Mouse (Mus musculus) ES-Bruce4 (cell line): ENCODE data around the gene Ankrd28. TPM values are rescaled to one million over a fixed set of nuclear protein-coding genes. Genes with fewer than 3 reads are reported as not detected.
A peak's percentile ranks its signal among the peaks of the same experiment; 100 is the strongest.

ENCODE experiments used
- H3K27ac ChIP-seq: 2 replicates; pipeline ENCODE4 v1.5.1; 2012; ENCODE audit warnings: low read length, inconsistent platforms; ENCODE audit not compliant: insufficient read depth
- H3K27me3 ChIP-seq: 2 replicates; pipeline ENCODE4 v1.6.1; 2012; ENCODE audit warnings: mild to moderate bottlenecking, low read length, inconsistent platforms; ENCODE audit not compliant: control insufficient read depth, poor library complexity, insufficient read depth, severe bottlenecking
- H3K36me3 ChIP-seq: 2 replicates; pipeline ENCODE4 v1.6.1; 2012; ENCODE audit warnings: inconsistent platforms, mild to moderate bottlenecking, low read length, moderate library complexity; ENCODE audit not compliant: control insufficient read depth, poor library complexity, insufficient read depth, severe bottlenecking
- H3K4me1 ChIP-seq: one replicate; pipeline ENCODE4 v1.8.1; 2011; ENCODE audit warnings: low read length; ENCODE audit not compliant: control insufficient read depth, insufficient read depth
- H3K4me3 ChIP-seq: 2 replicates; pipeline ENCODE4 v1.5.1; 2011; ENCODE audit warnings: low read depth, mild to moderate bottlenecking, low read length
- H3K9ac ChIP-seq: 2 replicates; pipeline ENCODE4 v1.6.1; 2012; ENCODE audit warnings: low read depth, mild to moderate bottlenecking, inconsistent platforms; ENCODE audit not compliant: poor library complexity, severe bottlenecking
- H3K9me3 ChIP-seq: replicated peaks from 2 replicates; pipeline ENCODE4 v1.6.1; 2012; ENCODE audit warnings: mild to moderate bottlenecking, low read length, inconsistent platforms; ENCODE audit not compliant: control insufficient read depth, poor library complexity, insufficient read depth, severe bottlenecking
- CTCF ChIP-seq: IDR thresholded peaks from one replicate; pipeline ENCODE4 v1.8.1; 2011; ENCODE audit warnings: low read depth, low read length
- EP300 ChIP-seq: IDR thresholded peaks from 2 replicates; pipeline ENCODE4 v1.6.1; 2011; ENCODE audit warnings: low read depth, low read length; ENCODE audit not compliant: insufficient read depth
- POLR2A ChIP-seq: IDR thresholded peaks from one replicate; pipeline ENCODE4 v1.8.1; 2011; ENCODE audit warnings: low read length; ENCODE audit not compliant: insufficient read depth
- polyA plus RNA-seq: library from polyadenylated mRNA; stranded (reverse); fragments of >200 nt; gene quantifications from 2 replicates; pipeline ENCODE4 v1.2.4, GENCODE M21; 2011; ENCODE audit warnings: low read depth; ENCODE audit not compliant: missing spikeins, insufficient read depth, insufficient read length

The Ankrd28 gene
- polyA plus RNA-seq, 1 experiment = 104 TPM

GRCm38 (mm10) chr14:31651206-31651605 lies 179.2 kb downstream of the Ankrd28 start:
- Histone ChIP-seq H3K9ac (no peak overlapping the region), H3K9me3 (no peaks in the 10 kb centered on the region; the same call in 1 of the 2 replicates), H3K4me3 (no peak overlapping the region), H3K36me3 (no peaks in the 10 kb centered on the region), H3K4me1 (no peaks in the 10 kb centered on the region), H3K27ac (no peak overlapping the region), H3K27me3 (no peaks in the 10 kb centered on the region)
- TF ChIP-seq EP300 = no peak
- TF ChIP-seq CTCF = no peak
- no peak for TF ChIP-seq POLR2A

- no peak overlapping the region for H3K27ac ChIP-seq
- no peaks in the 10 kb centered on the region for H3K36me3 ChIP-seq
- no peak overlapping the region for H3K9ac ChIP-seq
- no peaks in the 10 kb centered on the region for H3K27me3 ChIP-seq
- no peaks in the 10 kb centered on the region; the same call in 1 of the 2 replicates for H3K9me3 ChIP-seq
- H3K4me3 ChIP-seq = no peak overlapping the region
- H3K4me1 ChIP-seq = no peaks in the 10 kb centered on the region
- TF ChIP-seq EP300 (no peak), CTCF (peak; percentile 22), POLR2A (no peak)
These were observed 180.1 kb downstream of the Ankrd28 start for GRCm38 (mm10) chr14:31650347-31650746.

Other genes starting within 250 kb of the Ankrd28 start
- not detected in 2 replicates for gene Colq, start 239.3 kb downstream of the Ankrd28 start, polyA plus RNA-seq
- not detected in 2 replicates for gene Gm49387, start 189.8 kb downstream of the Ankrd28 start, polyA plus RNA-seq
- gene Btd, start 189.6 kb downstream of the Ankrd28 start, polyA plus RNA-seq = 6.8 and 7.0 TPM in 2 replicates
- 20.9 and 26.0 TPM in 2 replicates for gene Hacl1, start 189.4 kb downstream of the Ankrd28 start, polyA plus RNA-seq
- not detected in 2 replicates for gene Galnt15, start 198.3 kb upstream of the Ankrd28 start, polyA plus RNA-seq